In genomic region chrX:99567367-99568164, GRCm38 (mm10) we compare ENCODE assay signal across 8 mouse cellular contexts.
DNase-seq lines count a peak whose midpoint lies in the region; ATAC-seq and TF ChIP-seq lines count a peak whose summit lies in the region.

No protein-coding gene starts in this region.

- H3K4me1 ChIP-seq in thymus, adult 2 months (replicated peaks; ENCODE audit: control insufficient read depth, insufficient read depth, low read length), result no peaks in the 10 kb centered on the region

- WGBS in thymus, adult 2 months, result 85% methylated on average over 28 of the region's 28 CpGs

- no peak overlapping the region for H3K4me3 ChIP-seq in thymus, adult 2 months (ENCODE audit: control insufficient read depth, insufficient read depth, low read length)

- ATAC-seq in frontal cortex, adult (ENCODE audit: low TSS enrichment), result peak; percentile 82

- H3K36me3 ChIP-seq in thymus, adult 2 months (ENCODE audit: control insufficient read depth, insufficient read depth, low read length), result no peaks in the 10 kb centered on the region

- TF ChIP-seq POLR2A in thymus, adult 2 months (IDR thresholded peaks at IDR 0.05; ENCODE audit: control insufficient read depth, extremely low read depth, insufficient read depth, low read length, poor library complexity), result no peak

- H3K27ac ChIP-seq in thymus, adult 2 months (ENCODE audit: control insufficient read depth, insufficient read depth, low read length), result no peak overlapping the region

- TF ChIP-seq CTCF in thymus, adult 2 months (IDR thresholded peaks at IDR 0.05; ENCODE audit: borderline replicate concordance, control insufficient read depth, extremely low read depth, insufficient read depth, low read length, poor library complexity), result no peak

- H3K27me3 ChIP-seq in thymus, adult 2 months (ENCODE audit: control insufficient read depth, insufficient read depth, low read length), result no peaks in the 10 kb centered on the region

- no peak for DNase-seq in frontal cortex, postnatal 10 days (ENCODE audit: low spot score in 2 of 2)
- peak; percentile 37 for DNase-seq in Muller cell, postnatal 12 days (ENCODE audit: inconsistent ontology term)
- DNase-seq in forelimb bud, embryonic 11.5 days (ENCODE audit: low read depth, low spot score), result peak; percentile 63
- peak; percentile 16 for DNase-seq in lung, postnatal 25 days (ENCODE audit: low spot score)
- peak; percentile 39 for DNase-seq in yolk sac, embryonic 10.5 days (ENCODE audit: low spot score)
- DNase-seq in thymus, adult 2 months, result no peak
- DNase-seq in right cerebral cortex, postnatal 25 days, result no peak

Comparison
In these comparisons a context has a peak if more than half of its experiments do, and no peak if none do; other contexts are left out.
1. DNase-seq: peak in Muller cell, postnatal 12 days (single experiment), forelimb bud, embryonic 11.5 days (single experiment), lung, postnatal 25 days (single experiment) and yolk sac, embryonic 10.5 days (single experiment); none in frontal cortex, postnatal 10 days (0 of 2), thymus, adult 2 months (single experiment) and right cerebral cortex, postnatal 25 days (single experiment).